In the genomic region with DNA sequence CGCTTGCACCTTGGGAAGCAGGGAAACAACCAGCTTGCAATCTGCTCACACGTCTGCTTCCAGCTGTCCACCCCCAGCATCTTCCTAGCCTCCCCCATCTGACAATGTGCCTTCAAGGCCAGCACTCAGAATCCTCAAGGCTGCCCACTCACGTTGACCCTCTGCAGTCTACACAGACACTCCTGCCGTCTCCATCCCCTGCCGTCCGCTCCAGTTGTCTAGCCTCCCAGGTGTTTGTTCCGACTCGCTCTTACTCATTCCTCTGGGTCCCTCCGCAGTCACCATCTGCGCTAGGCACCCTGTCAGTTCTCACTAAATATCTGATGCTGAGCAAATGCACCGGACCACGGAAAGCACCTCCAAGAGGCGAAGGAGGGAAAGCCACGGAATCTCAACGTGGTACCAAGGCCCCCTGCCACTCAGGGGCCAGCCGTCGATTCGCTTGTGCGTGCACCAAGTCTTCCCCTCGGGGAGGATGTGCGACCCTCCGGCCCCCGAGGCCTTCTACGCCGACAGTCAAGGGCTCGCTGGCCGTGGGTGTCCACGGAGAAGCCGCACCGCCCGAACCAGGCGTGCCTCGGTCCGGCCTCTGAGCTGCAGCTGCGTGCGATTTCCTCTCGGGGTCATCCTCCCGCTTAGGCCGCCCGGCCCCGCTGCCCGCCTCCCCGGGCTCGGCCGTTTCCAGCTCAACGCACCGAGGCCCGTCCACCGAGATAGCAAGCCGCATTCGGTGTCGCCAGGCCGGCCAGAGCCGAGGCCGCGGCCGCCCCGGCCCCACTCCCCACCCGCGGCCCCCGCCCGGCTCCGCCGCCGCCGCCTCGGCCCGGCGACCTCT, we compare ENCODE assay signal across 8 mouse cellular contexts. TPM values are rescaled to one million over a fixed set of nuclear protein-coding genes. Genes with fewer than 3 reads are reported as not detected.
DNase-seq lines count a peak whose midpoint lies in the region; ATAC-seq lines count a peak whose summit lies in the region.

No protein-coding gene starts in this region.

- peak overlapping the region; percentile 84 for H3K4me3 ChIP-seq in hindbrain, embryonic 14.5 days (replicated peaks; ENCODE audit: low read length)

- peak overlapping the region; percentile 99 for H3K9ac ChIP-seq in hindbrain, embryonic 14.5 days

- no peaks in the 10 kb centered on the region for H3K27me3 ChIP-seq in hindbrain, embryonic 14.5 days (ENCODE audit: control insufficient read depth, insufficient read depth, low read length)

- DNase-seq in NIH3T3 (ENCODE audit: low read depth): peak; percentile 75
- DNase-seq in cerebellum, postnatal 36 days: peak; percentile 64 to 74
- peak; percentile 64 to 68 for DNase-seq in frontal cortex, postnatal 36 days (ENCODE audit: low spot score in 2 of 2)
- DNase-seq in hindbrain, embryonic 14.5 days (ENCODE audit: low spot score): peak; percentile 67
- DNase-seq in layer of hippocampus, postnatal 25 days (ENCODE audit: extremely low spot score in 1 of 2, low spot score in 1 of 2): peak; percentile 41 to 59
- DNase-seq in lung, postnatal 10 days: peak; percentile 71
- DNase-seq in ovary, postnatal 14 days (ENCODE audit: low spot score): peak; percentile 46
- DNase-seq in thymus, postnatal 0 days (ENCODE audit: low spot score): peak; percentile 56

- no peaks in the 10 kb centered on the region for H3K9me3 ChIP-seq in hindbrain, embryonic 14.5 days (ENCODE audit: control insufficient read depth, low read length)

- peak overlapping the region; percentile 97 for H3K27ac ChIP-seq in hindbrain, embryonic 14.5 days

- ATAC-seq in hindbrain, embryonic 14.5 days (ENCODE audit: low FRiP score): peak; percentile 56

- peaks cover 23% of the 10 kb centered on the region for H3K4me1 ChIP-seq in hindbrain, embryonic 14.5 days (replicated peaks; ENCODE audit: control insufficient read depth, insufficient read depth, low read length)

- no peaks in the 10 kb centered on the region for H3K36me3 ChIP-seq in hindbrain, embryonic 14.5 days (replicated peaks; ENCODE audit: control insufficient read depth, insufficient read depth)

- WGBS in hindbrain, embryonic 14.5 days: 1% methylated on average over 69 of the region's 69 CpGs

- H3K4me2 ChIP-seq in hindbrain, embryonic 14.5 days (replicated peaks): peak overlapping the region; percentile 73

RNA-seq across cellular contexts. Expression of gene Crtc3, which starts 0.7 kb away (rescaled TPM):
- 14.4 and 16.8 TPM in 2 replicates for polyA plus RNA-seq in hindbrain, embryonic 14.5 days (2014; fragmentation: Nextera tagmentation; extraction: Ambion mirVana)
- 10 to 100 TPM; 15.5 to 24.9 TPM for total RNA-seq in layer of hippocampus, postnatal 25 days (2021)
- polyA plus RNA-seq in thymus, postnatal 0 days (2015; fragmentation: Nextera tagmentation; extraction: Ambion mirVana): 18.8 and 19.0 TPM in 2 replicates

Comparison
In these comparisons a context has a peak if more than half of its experiments do, and no peak if none do; other contexts are left out.
1. Peak in every context shown above with its lines: DNase-seq, ATAC-seq, H3K4me3 ChIP-seq and H3K27ac ChIP-seq.